Mouse (Mus musculus) mouse embryonic stem cell (cell line): ENCODE measurements around the gene Msantd2.

Experiments
- in situ Hi-C, 2 experiments: fragments of 300-500 bp; cut with MboI; formaldehyde crosslinking; loops; 1 replicate in 1 of 2; 3 replicates in 1 of 2; pipeline ENCODE4 v1.14.3; 2019 to 2020; ENCODE audit warnings: low sequenced_read_pairs in 2 of 2, low pct_unique_long_range_greater_than_20kb in 1 of 2, mixed read lengths in 1 of 2; ENCODE audit not compliant: unreplicated experiment in 1 of 2

Msantd2 gene

GRCm38 (mm10) chr9:37496325-37496724 lies 7.2 kb downstream of the Msantd2 start:
- in situ Hi-C loops: no loop called here

GRCm38 (mm10) chr9:37500201-37500600 lies 11.1 kb downstream of the Msantd2 start:
- in situ Hi-C loops: no loop called here

DNA sequence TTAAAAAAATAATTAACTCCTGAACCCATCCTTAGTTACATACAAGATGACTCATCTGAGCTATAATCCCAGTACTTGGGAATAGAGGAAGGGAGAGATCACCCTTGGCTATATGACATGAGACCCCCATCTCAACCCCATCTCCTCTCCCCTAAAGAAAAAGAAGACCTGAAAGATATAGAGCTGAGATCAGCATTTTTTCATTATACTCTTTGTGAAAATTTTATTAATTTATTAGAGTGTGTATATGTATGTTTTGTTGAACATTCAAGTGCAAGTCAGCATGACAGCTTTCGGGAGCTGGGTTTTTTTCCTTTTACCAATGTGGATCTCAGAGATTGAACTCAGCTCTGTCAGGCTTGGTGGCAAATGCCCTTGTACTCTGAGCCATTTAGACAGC lies 12.1 kb downstream of the Msantd2 start:
- in situ Hi-C loops: no loop called here

DNA sequence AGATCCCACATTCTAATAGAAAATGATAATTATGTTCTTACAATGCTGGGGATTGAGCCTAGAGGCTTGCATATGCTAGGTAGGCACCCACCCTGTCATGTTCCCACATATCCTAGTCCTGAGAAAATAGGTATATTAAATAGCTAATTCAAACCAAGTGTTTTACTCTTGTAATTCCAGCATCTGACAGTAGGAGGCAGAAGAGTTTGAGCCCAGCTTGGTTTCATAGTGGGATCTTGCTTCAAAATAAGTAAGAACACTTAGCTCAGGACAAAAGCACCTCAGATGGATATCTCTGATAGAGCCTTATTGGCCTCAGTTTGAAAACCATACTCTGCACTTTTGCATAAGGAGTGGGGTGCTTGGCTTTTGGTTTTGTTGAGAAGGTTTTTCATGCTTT lies 15.2 kb downstream of the Msantd2 start:
- in situ Hi-C loops: no loop called here

- in situ Hi-C loops: no loop called here
Observed at GRCm38 (mm10) chr9:37506023-37506422, 16.9 kb downstream of the Msantd2 start.

DNA sequence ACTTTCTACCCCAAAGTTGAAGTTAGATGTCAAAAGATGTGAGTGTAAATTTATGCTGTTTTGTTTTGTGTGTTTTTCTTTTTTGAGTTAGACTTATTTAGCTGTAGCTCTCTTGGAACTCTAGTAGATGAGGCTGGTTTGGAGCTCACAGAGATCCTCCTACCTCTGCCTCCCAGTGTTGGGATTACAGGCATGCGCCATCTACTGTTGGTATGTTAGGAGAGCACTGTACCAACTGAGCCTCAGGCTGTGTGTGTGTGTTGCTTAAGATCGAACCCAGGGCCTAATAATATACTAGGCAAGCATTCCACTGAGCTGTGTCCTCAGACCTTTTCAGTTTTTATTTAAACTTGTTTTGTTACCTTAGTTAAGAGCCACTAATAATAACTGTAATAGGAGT lies 23.0 kb downstream of the Msantd2 start:
- in situ Hi-C loops: no loop called here

- in situ Hi-C loops: no loop called here
Observed at GRCm38 (mm10) chr9:37514456-37514855, 25.3 kb downstream of the Msantd2 start.

GRCm38 (mm10) chr9:37517467-37517866 lies 28.3 kb downstream of the Msantd2 start:
- in situ Hi-C loops: no loop called here

- in situ Hi-C loops: no loop called here
Observed at GRCm38 (mm10) chr9:37518991-37519390, 29.9 kb downstream of the Msantd2 start.

- in situ Hi-C loops: no loop called here
Observed at GRCm38 (mm10) chr9:37519995-37520394, 30.9 kb downstream of the Msantd2 start.

DNA sequence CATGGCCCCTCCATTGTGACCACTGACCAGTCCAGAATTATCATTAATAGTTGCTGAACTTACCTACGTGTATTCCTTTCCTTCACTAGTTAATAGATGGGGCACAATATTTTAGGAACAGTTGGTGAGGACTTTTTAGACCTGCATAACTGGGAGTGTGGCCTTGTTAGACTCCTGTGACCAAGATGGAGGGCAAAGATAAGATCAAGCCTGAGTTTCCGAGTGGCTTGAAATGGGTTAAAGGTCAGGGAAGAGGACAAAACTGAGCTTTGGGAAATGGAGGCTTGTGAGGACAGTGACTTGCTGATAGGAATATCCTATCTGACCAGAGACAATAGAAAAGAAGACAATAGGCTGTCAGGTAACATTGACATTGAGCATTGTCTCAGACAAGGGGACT lies 36.3 kb downstream of the Msantd2 start:
- in situ Hi-C loops: no loop called here

GRCm38 (mm10) chr9:37526443-37527395 lies 37.6 kb downstream of the Msantd2 start:
- in situ Hi-C loops: no loop called here

DNA sequence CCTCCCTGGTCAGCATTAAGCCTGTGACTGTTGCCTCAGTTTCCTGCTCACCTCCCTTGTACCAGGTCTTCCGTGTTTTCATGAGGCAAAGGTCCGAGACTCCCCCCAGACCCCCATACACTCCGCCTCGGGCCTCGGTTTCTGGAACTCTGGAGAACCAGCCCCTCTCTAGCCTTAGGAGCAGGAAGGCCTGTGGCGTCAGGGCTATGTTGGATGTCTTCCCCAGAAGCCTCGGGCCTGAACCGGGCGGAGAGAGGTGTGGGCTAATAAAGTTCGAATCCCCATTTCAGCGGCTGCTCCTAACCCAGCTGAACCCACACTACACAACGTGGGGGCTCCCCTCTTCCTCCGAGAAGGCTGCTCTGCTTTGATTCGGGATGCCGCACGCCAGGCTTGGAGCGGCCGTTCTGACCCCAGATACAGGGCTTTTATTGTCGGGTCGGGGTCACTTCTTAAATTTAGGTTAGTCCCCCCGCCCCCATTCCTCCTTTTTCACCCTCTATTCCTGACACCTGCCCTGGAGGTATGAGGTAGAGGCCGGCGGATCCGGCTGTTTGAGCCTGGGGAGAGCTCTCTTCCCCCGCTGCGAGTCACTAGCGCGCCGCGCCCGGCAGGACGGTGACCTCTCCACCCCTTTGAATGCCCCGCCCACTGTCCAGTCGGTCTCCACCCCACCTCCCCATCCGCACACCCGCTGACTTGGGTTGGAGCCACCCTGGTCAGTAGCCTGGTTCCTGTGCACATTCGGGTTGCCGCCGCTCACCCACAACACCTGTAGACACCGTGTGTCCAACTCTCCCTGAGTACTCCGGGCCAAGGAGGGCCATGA lies 38.5 kb downstream of the Msantd2 start, which contains the start of gene Esam:
Gene Esam, plus strand, starts transcription at position 683 of the 829 bp plus-strand sequence.
- in situ Hi-C loops: no loop called here

DNA sequence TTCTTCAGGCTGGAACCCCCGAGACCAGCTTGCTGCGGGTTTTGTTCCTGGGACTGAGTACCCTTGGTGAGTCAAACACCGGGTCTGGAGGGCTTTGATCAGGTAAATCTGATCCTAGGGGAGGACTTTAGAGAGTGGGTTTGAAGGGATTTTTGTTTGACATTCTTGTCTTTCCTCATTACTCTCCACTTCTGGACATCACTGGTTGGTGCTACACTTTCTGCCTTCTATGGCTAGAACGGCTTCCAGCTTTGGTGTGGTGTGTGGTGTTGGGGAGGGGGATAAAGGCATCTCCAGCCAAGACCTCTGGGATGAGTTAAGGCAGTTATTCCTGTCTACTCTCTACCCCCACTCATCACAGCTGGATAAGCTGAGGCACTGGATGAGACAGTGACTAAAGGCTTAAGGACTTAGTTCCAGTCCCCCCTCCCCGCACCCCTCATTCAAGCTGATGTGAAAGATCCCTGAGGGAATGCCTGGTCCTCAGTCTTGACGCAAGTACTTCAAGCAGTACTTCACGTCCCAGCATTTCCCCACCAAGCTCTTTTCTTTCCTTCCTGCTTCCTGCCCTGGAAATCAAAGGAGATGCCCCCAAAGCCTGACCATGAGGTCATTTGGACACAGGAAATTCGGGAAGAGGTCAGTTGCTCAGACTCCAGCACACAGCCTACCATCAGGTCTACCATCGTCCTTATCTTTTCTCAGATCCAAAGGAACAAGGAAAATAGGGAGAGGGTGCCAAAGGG lies 39.3 kb downstream of the Msantd2 start:
- in situ Hi-C loops: no loop called here

- in situ Hi-C loops: no loop called here
Observed at GRCm38 (mm10) chr9:37530031-37530887, 41.1 kb downstream of the Msantd2 start.

GRCm38 (mm10) chr9:37530888-37531705 lies 42.0 kb downstream of the Msantd2 start:
- in situ Hi-C loops: no loop called here

DNA sequence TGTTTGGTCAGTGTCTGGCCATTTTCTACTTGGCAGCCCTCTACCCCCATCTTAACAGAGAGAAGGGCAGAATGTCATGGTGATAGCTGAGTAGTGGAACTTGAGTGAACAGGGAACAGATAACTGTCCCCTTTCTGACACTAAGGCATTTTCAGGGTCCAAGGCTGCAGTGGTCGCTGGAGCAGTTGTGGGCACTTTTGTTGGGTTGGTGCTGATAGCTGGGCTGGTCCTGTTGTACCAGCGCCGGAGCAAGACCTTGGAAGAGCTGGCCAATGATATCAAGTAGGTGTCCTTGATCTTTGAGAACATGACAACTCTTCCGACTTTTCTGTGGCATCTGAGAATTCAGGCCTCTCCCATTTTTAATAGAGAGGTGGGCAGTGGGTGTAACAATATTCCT lies 47.7 kb downstream of the Msantd2 start:
- in situ Hi-C loops: no loop called here
